Mouse (Mus musculus) liver, postnatal 0 days (tissue): ENCODE measurements at regions not wholly inside any gene's neighbourhood (a gene's known extent, or its start where the extent isn't known, plus 50 kb on each side); places are given as distances from the start of the nearest gene placed in this dataset.

Experiments used
- ATAC-seq: fragments of 200-750 bp; cut with Nextera tagmentation; 2 replicates; pipeline ENCODE4 v1.8.0; 2017; ENCODE audit warnings: mild to moderate bottlenecking, moderate library complexity
- DNase-seq: peaks from one replicate; pipeline ENCODE4 v3.0.0-alpha.2; 2016
- H3K27ac ChIP-seq: fragments of 300-500 bp; sonication (generic); 2 replicates; pipeline ENCODE4 v1.5.1; 2014; ENCODE audit warnings: antibody characterized with exemption, moderate library complexity, mild to moderate bottlenecking, low read depth
- H3K27me3 ChIP-seq: fragments of 300-500 bp; sonication (generic); 2 replicates; pipeline ENCODE4 v1.6.1; 2014; ENCODE audit warnings: low read length, control low read depth, mixed read lengths; ENCODE audit not compliant: insufficient read depth
- H3K36me3 ChIP-seq: fragments of 300-500 bp; sonication (generic); replicated peaks from 2 replicates; pipeline ENCODE4 v1.6.1; 2014; ENCODE audit warnings: mild to moderate bottlenecking, control low read depth, low read length, moderate library complexity, mixed read lengths; ENCODE audit not compliant: insufficient read depth
- H3K4me1 ChIP-seq: fragments of 300-500 bp; sonication (generic); 2 replicates; pipeline ENCODE4 v1.6.1; 2014; ENCODE audit warnings: antibody characterized with exemption, mild to moderate bottlenecking, control low read depth; ENCODE audit not compliant: insufficient read depth
- H3K4me2 ChIP-seq: fragments of 300-500 bp; sonication (generic); 2 replicates; pipeline ENCODE4 v1.6.1; 2014; ENCODE audit warnings: low read depth, mild to moderate bottlenecking, low read length, moderate library complexity, mixed read lengths
- H3K4me3 ChIP-seq: fragments of 300-500 bp; sonication (generic); 2 replicates; pipeline ENCODE4 v1.5.1; 2014; ENCODE audit warnings: low read depth, low read length
- H3K9ac ChIP-seq: fragments of 300-500 bp; sonication (generic); replicated peaks from 2 replicates; pipeline ENCODE4 v1.6.1; 2014; ENCODE audit warnings: mild to moderate bottlenecking, moderate library complexity
- H3K9me3 ChIP-seq: fragments of 300-500 bp; sonication (generic); 2 replicates; pipeline ENCODE4 v1.6.1; 2016; ENCODE audit warnings: mild to moderate bottlenecking, control low read depth, low read length, mixed read lengths
- CTCF ChIP-seq: sonication (generic); IDR thresholded peaks from 2 replicates; pipeline ENCODE4 v1.5.1; 2016; ENCODE audit warnings: antibody characterized with exemption, low read depth
- EP300 ChIP-seq: IDR thresholded peaks from 2 replicates; pipeline ENCODE4 v1.6.1; 2016; ENCODE audit warnings: antibody characterized with exemption, low read depth, mild to moderate bottlenecking
- WGBS: fragments of 180-500 bp; shearing (Covaris S2); extraction: QIAGEN DNeasy Blood & Tissue Kit; methylation state at CpG from one replicate; pipeline ENCODE4 v1.1.7; 2014; ENCODE audit not compliant: insufficient replicate concordance; 5-methylcytosine and 5-hydroxymethylcytosine counted together

DNA sequence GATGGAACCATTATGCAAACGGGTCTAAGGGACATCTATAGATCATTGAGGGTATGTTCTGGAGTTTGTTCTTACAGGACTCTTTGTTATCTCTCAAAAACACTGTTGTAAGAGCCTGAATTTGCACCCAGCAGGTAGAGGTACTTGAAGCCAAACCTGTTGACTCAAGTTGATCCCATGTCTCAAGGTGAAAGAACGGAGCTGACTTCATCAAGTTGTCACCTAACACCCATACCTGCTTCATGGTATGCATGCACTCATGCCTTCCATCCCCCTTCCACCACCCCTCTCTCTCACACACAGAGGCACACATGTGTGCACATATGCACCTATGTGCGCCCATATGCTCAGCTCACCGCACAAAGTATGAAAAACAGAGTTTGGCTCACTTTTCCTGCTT lies 189.0 kb downstream of the Ttll7 start:
- H3K27ac ChIP-seq: no peak overlapping the region
- no peak overlapping the region for H3K4me2 ChIP-seq
- TF ChIP-seq CTCF (no peak), EP300 (no peak)
- H3K9me3 ChIP-seq: no peaks in the 10 kb centered on the region
- no peaks in the 10 kb centered on the region for H3K4me1 ChIP-seq
- H3K9ac ChIP-seq: no peak overlapping the region
- no peaks in the 10 kb centered on the region for H3K27me3 ChIP-seq
- H3K4me3 ChIP-seq: no peak overlapping the region
- no peak for DNase-seq
- ATAC-seq: no peak
- no peaks in the 10 kb centered on the region for H3K36me3 ChIP-seq
- WGBS: 80% methylated on average over 4 of the region's 4 CpGs

DNA sequence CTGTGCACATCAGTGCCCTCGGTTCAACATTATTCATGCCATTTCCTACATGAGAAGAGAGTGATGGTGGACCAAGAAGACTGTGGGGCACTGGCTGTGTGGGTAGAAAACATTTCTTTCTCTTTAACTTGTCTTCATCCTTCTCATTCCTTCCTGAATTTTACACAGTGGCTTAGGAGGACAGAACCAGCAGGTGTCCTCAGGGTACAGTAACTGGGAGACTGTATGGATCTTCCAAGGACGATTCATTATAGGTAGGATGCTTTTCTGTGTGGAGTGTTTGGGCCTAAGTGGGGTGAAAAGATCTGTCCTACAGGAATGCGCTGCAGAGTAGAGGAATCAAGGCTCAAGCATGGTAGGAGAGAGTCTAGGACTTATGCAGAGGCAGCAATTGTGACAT lies 190.7 kb downstream of the Ttll7 start:
- H3K27me3 ChIP-seq: no peaks in the 10 kb centered on the region
- no peaks in the 10 kb centered on the region for H3K4me1 ChIP-seq
- H3K27ac ChIP-seq: no peak overlapping the region
- no peaks in the 10 kb centered on the region for H3K9me3 ChIP-seq
- no peak for TF ChIP-seq CTCF
- TF ChIP-seq EP300: no peak
- H3K4me3 ChIP-seq: no peak overlapping the region
- no peaks in the 10 kb centered on the region for H3K36me3 ChIP-seq
- WGBS: 67% methylated on average over 3 of the region's 3 CpGs
- ATAC-seq (no peak), DNase-seq (no peak)
- H3K4me2 ChIP-seq: no peak overlapping the region
- no peak overlapping the region for H3K9ac ChIP-seq

DNA sequence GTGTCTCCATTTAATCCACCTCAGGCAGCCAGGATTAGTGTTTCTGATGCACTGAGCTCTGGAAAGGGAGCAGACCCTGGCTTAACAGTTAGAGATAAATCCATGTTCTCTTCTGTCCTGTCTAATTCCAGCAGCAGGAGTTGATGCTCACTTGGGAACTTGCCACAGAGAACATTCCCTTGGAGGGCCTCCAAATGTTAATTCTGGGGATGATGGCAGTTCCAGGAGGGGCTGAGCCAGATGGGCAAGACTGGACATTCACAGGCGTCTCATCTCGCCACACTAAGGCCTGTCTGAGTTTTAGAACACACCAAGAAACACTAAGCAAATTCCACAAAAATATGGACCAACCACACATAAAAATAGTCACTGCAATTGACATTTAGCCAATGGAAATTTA lies 194.5 kb downstream of the Ttll7 start:
- no peak for ATAC-seq

DNA sequence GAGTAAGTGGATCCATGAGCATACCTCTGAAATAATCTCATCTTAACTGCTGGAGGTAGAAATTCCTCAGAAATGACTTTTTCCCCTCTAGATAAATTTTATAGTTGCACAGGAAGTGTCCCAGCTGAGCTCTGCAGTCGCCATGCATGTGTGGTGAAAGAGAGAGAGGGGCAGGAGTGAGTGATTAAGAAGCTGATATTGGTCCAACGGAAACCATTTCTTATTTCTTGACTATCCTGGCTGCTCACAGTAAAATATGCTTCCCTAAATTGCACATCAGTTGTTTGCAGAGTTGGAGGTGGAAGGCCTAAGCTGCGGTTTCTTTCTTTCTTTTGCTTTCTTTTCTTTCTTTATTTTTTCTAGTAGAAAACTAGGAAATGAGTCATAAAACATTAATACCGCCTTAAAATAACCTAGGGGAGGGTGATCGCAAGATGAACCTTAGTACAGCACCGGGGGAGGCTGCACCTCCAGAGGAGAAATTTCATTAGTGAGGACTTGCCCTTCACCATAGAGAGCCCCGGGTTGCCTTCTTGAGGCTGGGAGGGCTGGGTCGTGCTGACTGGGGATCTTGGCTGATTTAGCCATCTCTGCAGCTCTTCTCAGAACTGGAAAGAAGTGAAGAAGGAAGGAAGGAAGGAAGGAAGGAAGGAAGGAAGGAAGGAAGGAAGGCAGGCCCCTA lies 202.1 kb downstream of the Ttll7 start:
- ATAC-seq (no peak), DNase-seq (no peak)
- no peaks in the 10 kb centered on the region for H3K27me3 ChIP-seq
- WGBS: 59% methylated on average over 8 of the region's 8 CpGs
- H3K27ac ChIP-seq: no peak overlapping the region
- no peak overlapping the region for H3K9ac ChIP-seq
- no peaks in the 10 kb centered on the region for H3K36me3 ChIP-seq
- peaks cover 3% of the 10 kb centered on the region; the same call in 1 of the 2 replicates for H3K9me3 ChIP-seq
- no peaks in the 10 kb centered on the region for H3K4me1 ChIP-seq
- TF ChIP-seq CTCF: no peak
- no peak for TF ChIP-seq EP300
- no peak overlapping the region for H3K4me3 ChIP-seq
- H3K4me2 ChIP-seq: no peak overlapping the region

More for the DNA sequence above, 194.5 kb downstream of the Ttll7 start:
- no peaks in the 10 kb centered on the region for H3K36me3 ChIP-seq
- no peak for DNase-seq
- WGBS: 55% methylated on average over 2 of the region's 2 CpGs
- H3K9me3 ChIP-seq: peaks cover 3% of the 10 kb centered on the region; the same call in 1 of the 2 replicates
- no peak overlapping the region for H3K27ac ChIP-seq
- no peak overlapping the region for H3K4me2 ChIP-seq
- TF ChIP-seq EP300: no peak
- TF ChIP-seq CTCF: no peak
- no peak overlapping the region for H3K9ac ChIP-seq
- H3K4me1 ChIP-seq: no peaks in the 10 kb centered on the region
- no peaks in the 10 kb centered on the region for H3K27me3 ChIP-seq
- H3K4me3 ChIP-seq: no peak overlapping the region

DNA sequence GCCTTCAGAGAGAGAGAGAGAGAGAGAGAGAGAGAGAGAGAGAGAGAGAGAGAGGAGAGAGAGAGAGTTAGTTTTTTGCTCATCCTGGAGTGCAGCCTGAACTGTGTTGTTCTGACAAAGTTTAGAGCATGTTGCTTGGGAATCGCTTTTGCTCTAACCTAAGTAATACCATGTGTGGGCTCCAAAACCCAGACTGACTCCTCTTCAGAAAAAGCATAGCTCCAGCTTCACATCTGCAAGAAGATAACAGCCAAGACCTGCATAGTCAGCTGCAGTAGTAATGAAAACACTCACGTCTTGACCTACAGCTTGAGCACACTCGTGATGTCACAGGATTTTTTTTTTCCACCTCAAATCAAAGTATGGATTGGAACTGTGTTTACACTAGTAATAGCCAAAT lies 205.7 kb downstream of the Ttll7 start:
- no peaks in the 10 kb centered on the region for H3K36me3 ChIP-seq
- no peak overlapping the region for H3K27ac ChIP-seq
- TF ChIP-seq CTCF (no peak), EP300 (no peak)
- H3K4me1 ChIP-seq: no peaks in the 10 kb centered on the region
- no peak overlapping the region for H3K9ac ChIP-seq
- no peaks in the 10 kb centered on the region for H3K27me3 ChIP-seq
- WGBS: 70% methylated on average over 3 of the region's 3 CpGs
- no peaks in the 10 kb centered on the region for H3K9me3 ChIP-seq
- H3K4me2 ChIP-seq: no peak overlapping the region
- H3K4me3 ChIP-seq: no peak overlapping the region
- DNase-seq (no peak), ATAC-seq (no peak)

DNA sequence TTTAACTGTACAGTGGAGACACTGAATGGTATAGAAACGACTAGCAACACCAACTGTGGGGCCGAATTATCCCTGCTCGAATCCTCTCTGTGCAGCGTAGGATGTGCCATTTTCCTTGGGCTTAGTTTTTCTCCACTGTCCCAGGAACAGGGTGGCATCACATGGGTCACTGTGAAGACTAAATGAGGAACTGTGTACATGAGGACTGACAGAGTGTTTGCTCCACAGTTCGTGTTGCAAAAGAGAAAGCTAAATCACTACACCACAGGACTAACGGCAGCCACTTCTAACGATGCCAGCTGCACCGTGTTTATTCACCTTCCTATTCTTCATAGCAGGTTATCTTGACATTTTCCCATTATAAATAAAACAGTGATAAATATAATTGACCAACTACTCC lies 208.5 kb downstream of the Ttll7 start:
- Histone ChIP-seq H3K27ac (no peak overlapping the region), H3K27me3 (no peaks in the 10 kb centered on the region), H3K36me3 (no peaks in the 10 kb centered on the region), H3K4me2 (no peak overlapping the region), H3K9ac (no peak overlapping the region), H3K4me3 (no peak overlapping the region), H3K9me3 (no peaks in the 10 kb centered on the region), H3K4me1 (no peaks in the 10 kb centered on the region)
- DNase-seq (no peak), ATAC-seq (no peak)
- WGBS: 82% methylated on average over 8 of the region's 8 CpGs
- TF ChIP-seq CTCF (no peak), EP300 (no peak)

DNA sequence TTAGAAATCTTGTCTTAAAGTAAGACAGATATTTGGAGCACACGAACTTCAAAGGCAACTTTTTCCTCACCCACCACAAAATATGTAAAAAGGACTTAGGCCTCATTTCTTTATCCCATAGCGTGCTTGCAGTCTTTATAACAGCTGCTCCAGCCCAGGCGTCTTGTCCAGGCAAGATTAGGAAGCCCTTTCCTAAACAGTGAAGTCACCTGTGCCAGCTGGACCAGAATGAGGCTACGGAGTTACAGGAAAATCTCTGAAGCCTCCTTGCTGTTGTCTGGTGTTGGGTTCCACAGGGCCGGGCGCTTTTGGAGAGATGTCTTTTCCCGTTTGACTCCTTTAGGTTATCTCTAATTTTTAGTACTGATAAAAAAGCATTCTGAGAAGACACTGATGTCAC lies 210.3 kb downstream of the Ttll7 start:
- TF ChIP-seq EP300 (no peak), CTCF (no peak)
- ATAC-seq (no peak), DNase-seq (no peak)
- Histone ChIP-seq H3K4me2 (no peak overlapping the region), H3K9ac (no peak overlapping the region), H3K9me3 (no peaks in the 10 kb centered on the region), H3K36me3 (no peaks in the 10 kb centered on the region), H3K4me3 (no peak overlapping the region), H3K27me3 (no peaks in the 10 kb centered on the region), H3K4me1 (no peaks in the 10 kb centered on the region), H3K27ac (no peak overlapping the region)
- WGBS: 80% methylated on average over 7 of the region's 7 CpGs
